Mouse (Mus musculus) liver, embryonic 11.5 days (tissue): ENCODE measurements around the gene Kalrn. TPM values are rescaled to one million over a fixed set of nuclear protein-coding genes. Genes with fewer than 3 reads are reported as not detected.
A peak's percentile ranks its signal among the peaks of the same experiment; 100 is the strongest.

Experiments used
- ATAC-seq: fragments of 200-750 bp; cut with Nextera tagmentation; replicated peaks from 2 replicates; pipeline ENCODE4 v1.8.0; 2017; ENCODE audit warnings: moderate number of reproducible peaks, mild to moderate bottlenecking, moderate TSS enrichment, moderate library complexity; ENCODE audit not compliant: low FRiP score
- DNase-seq: peaks from one replicate; pipeline ENCODE4 v3.0.0-alpha.2; 2017; ENCODE audit warnings: low spot score
- H3K27ac ChIP-seq: fragments of 300-500 bp; sonication (generic); 2 replicates; pipeline ENCODE4 v1.5.1; 2014; ENCODE audit warnings: mild to moderate bottlenecking, low read depth, low read length, control low read depth
- H3K27me3 ChIP-seq: fragments of 300-500 bp; sonication (generic); replicated peaks from 2 replicates; pipeline ENCODE4 v1.6.1; 2014; ENCODE audit warnings: low read length, mixed read lengths; ENCODE audit not compliant: control insufficient read depth, insufficient read depth
- H3K36me3 ChIP-seq: fragments of 300-500 bp; sonication (generic); 2 replicates; pipeline ENCODE4 v1.6.1; 2014; ENCODE audit warnings: mild to moderate bottlenecking, low read length, moderate library complexity, mixed read lengths; ENCODE audit not compliant: control insufficient read depth, insufficient read depth
- H3K4me1 ChIP-seq: fragments of 300-500 bp; sonication (generic); replicated peaks from 2 replicates; pipeline ENCODE4 v1.6.1; 2014; ENCODE audit warnings: low read length, mixed read lengths; ENCODE audit not compliant: control insufficient read depth, insufficient read depth
- H3K4me2 ChIP-seq: fragments of 300-500 bp; sonication (generic); 2 replicates; pipeline ENCODE4 v1.6.1; 2014; ENCODE audit warnings: mild to moderate bottlenecking, control low read depth, moderate library complexity
- H3K4me3 ChIP-seq: fragments of 300-500 bp; sonication (generic); 2 replicates; pipeline ENCODE4 v1.5.1; 2014; ENCODE audit warnings: low read depth, low read length, control low read depth
- H3K9ac ChIP-seq: fragments of 300-500 bp; sonication (generic); 2 replicates; pipeline ENCODE4 v1.6.1; 2014; ENCODE audit warnings: low read depth, low read length, control low read depth
- H3K9me3 ChIP-seq: fragments of 300-500 bp; sonication (generic); 2 replicates; pipeline ENCODE4 v1.6.1; 2016; ENCODE audit warnings: low read length, inconsistent platforms, mixed read lengths; ENCODE audit not compliant: control insufficient read depth
- WGBS: fragments of 180-500 bp; shearing (Covaris S2); extraction: QIAGEN DNeasy Blood & Tissue Kit; methylation state at CpG from one replicate; pipeline ENCODE4 v1.1.7; 2014; 5-methylcytosine and 5-hydroxymethylcytosine counted together
- polyA plus RNA-seq: library from polyadenylated mRNA; unstranded; fragments of >200 nt; fragmentation: Nextera tagmentation; extraction: Ambion mirVana; gene quantifications from 2 replicates; pipeline ENCODE4 v1.2.1, GENCODE M21; 2014

The Kalrn gene
- polyA plus RNA-seq, 1 experiment from 2014 or later: 25.1 TPM

DNA sequence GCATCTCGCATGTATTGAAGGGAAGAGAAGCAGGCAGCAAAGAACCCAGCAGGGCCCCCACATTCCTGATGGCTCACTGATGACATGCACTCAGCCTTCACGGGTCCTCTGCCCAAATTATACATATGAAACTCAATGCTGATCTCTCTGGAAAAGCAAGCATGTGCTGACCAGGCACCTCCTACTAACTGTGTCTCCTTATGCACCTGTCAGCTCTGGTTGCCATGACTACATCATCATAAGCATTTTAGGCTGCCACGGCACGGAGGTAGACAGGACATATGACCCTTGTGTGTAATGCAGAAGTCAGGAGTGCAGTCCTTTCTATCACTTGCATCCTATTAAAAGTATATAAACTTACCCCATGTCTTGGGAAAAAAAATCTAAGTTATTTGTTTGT, 29.6 kb downstream of the Kalrn start:
- WGBS: 84% methylated on average over 4 of the region's 4 CpGs

DNA sequence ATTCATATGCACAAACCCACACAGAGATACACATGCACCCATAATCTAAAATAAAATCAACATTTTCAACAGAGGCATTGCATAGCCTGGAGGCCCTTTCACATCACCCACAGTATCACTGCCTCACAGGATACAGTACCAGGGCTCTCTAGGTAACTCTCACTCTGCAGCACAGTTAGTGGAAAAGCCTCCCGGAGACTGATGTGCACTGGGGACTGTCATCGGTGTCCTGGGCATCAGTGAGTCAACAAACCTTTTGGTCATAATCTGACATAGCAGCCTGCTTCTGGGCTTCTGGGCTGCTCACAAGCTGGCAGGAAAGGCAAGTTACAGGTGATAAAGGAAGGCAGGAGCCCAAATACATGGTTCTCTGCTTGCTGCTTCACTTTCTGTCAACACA, 31.0 kb downstream of the Kalrn start:
- ATAC-seq: no peak
- no peaks in the 10 kb centered on the region for H3K27me3 ChIP-seq
- H3K4me2 ChIP-seq: no peak overlapping the region
- 90% methylated on average over 2 of the region's 2 CpGs for WGBS
- no peaks in the 10 kb centered on the region for H3K9me3 ChIP-seq
- no peak overlapping the region for H3K9ac ChIP-seq
- no peaks in the 10 kb centered on the region for H3K36me3 ChIP-seq
- no peak for DNase-seq
- no peak overlapping the region for H3K4me3 ChIP-seq
- no peaks in the 10 kb centered on the region for H3K4me1 ChIP-seq
- H3K27ac ChIP-seq: no peak overlapping the region

More for the DNA sequence above, 29.6 kb downstream of the Kalrn start:
- no peak overlapping the region for H3K9ac ChIP-seq
- DNase-seq (no peak), ATAC-seq (no peak)
- H3K27ac ChIP-seq: no peak overlapping the region
- no peaks in the 10 kb centered on the region for H3K36me3 ChIP-seq
- no peaks in the 10 kb centered on the region for H3K27me3 ChIP-seq
- no peaks in the 10 kb centered on the region for H3K4me1 ChIP-seq
- no peaks in the 10 kb centered on the region for H3K9me3 ChIP-seq
- no peak overlapping the region for H3K4me2 ChIP-seq
- no peak overlapping the region for H3K4me3 ChIP-seq

DNA sequence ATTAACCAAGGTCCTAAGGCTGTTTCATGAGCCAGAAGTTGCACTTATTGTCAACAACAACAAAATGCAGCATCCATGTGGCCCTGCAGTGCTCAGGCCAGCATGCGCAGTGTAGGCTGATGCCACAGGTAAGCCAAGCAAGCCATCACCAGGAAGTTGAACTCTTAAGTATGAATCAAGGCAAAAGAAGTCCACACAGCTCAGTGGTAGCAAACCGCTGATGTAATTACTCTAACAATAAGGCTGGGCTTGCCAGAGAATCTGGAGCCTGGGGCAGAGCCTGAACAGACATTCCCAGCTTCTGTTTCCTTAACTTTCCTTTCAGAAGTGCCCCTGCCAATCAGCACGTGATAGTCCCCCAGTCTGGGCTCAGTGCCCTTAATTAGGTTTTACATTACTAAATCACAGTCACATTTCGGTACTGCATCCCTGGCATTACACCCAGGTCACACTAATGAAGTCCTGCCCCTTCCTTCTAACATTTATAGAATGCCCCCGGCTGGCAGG, 34.6 kb downstream of the Kalrn start:
- peaks cover 6% of the 10 kb centered on the region; the same call in 1 of the 2 replicates for H3K4me1 ChIP-seq
- H3K9ac ChIP-seq: no peak overlapping the region
- DNase-seq: no peak
- H3K4me2 ChIP-seq: no peak overlapping the region
- no peak overlapping the region for H3K27ac ChIP-seq
- H3K36me3 ChIP-seq: no peaks in the 10 kb centered on the region
- no peak for ATAC-seq
- WGBS: 70% methylated on average over 5 of the region's 5 CpGs
- H3K27me3 ChIP-seq: no peaks in the 10 kb centered on the region
- no peaks in the 10 kb centered on the region for H3K9me3 ChIP-seq
- H3K4me3 ChIP-seq: no peak overlapping the region

DNA sequence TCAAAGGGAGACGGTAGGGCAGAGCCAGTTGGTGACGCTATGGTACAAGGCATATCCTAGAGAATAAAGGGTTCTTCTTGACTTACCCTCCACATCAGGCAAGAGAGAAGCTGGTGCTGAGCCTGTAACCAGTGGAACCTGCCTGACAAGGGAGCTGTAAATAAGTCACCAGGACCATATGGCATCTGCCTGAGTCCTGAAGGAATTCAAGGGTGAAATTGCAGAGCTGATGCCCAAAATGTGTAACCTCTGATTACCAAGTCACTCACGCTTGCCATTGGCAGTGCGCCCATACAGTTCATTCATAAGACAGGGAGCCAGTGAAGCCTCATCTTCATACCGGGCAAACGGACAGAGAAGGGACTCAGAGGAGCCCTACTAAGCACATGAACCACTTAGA, 37.0 kb downstream of the Kalrn start:
- no peaks in the 10 kb centered on the region for H3K36me3 ChIP-seq
- WGBS: 83% methylated on average over 6 of the region's 6 CpGs
- H3K4me1 ChIP-seq: peaks cover 6% of the 10 kb centered on the region; the same call in 1 of the 2 replicates
- H3K4me3 ChIP-seq: no peak overlapping the region
- H3K27me3 ChIP-seq: no peaks in the 10 kb centered on the region
- H3K4me2 ChIP-seq: no peak overlapping the region
- no peak for DNase-seq
- no peaks in the 10 kb centered on the region for H3K9me3 ChIP-seq
- no peak overlapping the region for H3K9ac ChIP-seq
- H3K27ac ChIP-seq: no peak overlapping the region
- no peak for ATAC-seq

DNA sequence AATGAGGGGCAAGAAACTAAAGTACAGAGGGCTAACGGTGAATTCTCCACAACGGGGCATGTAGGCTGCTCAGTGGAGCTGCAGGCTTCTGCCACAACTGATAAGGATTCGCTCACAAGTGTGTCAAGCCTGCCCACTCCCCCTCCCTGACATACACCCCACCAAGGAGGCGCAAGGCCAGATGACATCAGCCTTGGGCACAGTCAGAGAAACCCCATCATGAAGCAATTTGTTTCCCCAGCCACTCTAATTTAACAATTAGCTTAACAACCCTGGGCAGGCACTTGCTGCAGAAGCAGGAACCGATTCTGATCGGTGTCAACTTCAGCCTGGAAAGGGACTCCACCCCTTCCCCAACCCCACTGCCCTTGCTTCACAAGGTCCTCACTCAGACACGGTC, 38.2 kb downstream of the Kalrn start:
- no peak overlapping the region for H3K4me2 ChIP-seq
- H3K27me3 ChIP-seq: no peaks in the 10 kb centered on the region
- H3K36me3 ChIP-seq: no peaks in the 10 kb centered on the region
- no peaks in the 10 kb centered on the region for H3K9me3 ChIP-seq
- H3K27ac ChIP-seq: no peak overlapping the region
- DNase-seq (no peak), ATAC-seq (peak; percentile 81)
- no peak overlapping the region for H3K4me3 ChIP-seq
- H3K4me1 ChIP-seq: peaks cover 6% of the 10 kb centered on the region; the same call in 1 of the 2 replicates
- WGBS: 24% methylated on average over 7 of the region's 7 CpGs
- no peak overlapping the region for H3K9ac ChIP-seq

DNA sequence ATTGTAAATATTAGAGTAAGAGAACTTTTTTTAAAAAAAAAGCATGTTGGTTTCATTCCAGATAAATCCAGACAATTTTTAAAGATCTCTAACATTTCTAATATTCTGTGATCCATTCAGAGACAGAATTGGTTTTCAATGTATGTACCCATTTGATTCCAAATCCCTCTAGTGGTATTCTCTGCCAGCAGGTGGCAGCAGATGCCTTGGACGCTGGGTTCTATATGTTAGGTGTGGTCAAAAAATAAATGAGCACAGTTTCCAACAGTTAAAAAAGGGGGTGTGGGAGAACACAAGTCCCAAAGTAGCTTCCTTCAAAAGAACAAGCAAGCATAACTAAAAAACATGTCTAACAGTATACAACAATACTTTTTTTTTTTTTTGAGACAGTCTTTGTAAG, 41.8 kb downstream of the Kalrn start:
- no peaks in the 10 kb centered on the region for H3K36me3 ChIP-seq
- H3K4me3 ChIP-seq: no peak overlapping the region
- H3K9ac ChIP-seq: no peak overlapping the region
- DNase-seq (no peak), ATAC-seq (no peak)
- peaks cover 14% of the 10 kb centered on the region for H3K4me1 ChIP-seq
- H3K4me2 ChIP-seq: no peak overlapping the region
- H3K9me3 ChIP-seq: no peaks in the 10 kb centered on the region
- no peaks in the 10 kb centered on the region for H3K27me3 ChIP-seq
- no peak overlapping the region for H3K27ac ChIP-seq
- WGBS: 5% methylated on average over 1 of the region's 1 CpGs

DNA sequence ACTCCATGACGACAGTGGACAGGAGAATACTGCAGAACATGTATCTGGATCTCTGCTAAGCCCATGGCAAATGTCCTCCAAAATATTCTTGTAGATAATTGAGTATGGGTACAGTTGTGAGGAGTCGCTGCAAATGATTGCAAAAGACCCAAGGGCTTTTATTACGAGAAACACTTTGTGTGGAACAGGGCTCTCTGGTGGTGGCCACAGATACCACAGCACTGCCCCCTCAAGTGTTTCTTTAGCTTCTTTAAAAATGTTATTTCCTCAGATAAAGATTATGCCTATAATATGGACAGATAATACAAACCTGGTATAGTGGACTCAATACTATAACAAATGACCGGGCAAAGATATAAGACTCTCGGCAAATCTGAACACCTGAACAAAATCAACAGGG, 43.3 kb downstream of the Kalrn start:
- ATAC-seq (no peak), DNase-seq (no peak)
- H3K4me1 ChIP-seq: peaks cover 9% of the 10 kb centered on the region
- no peak overlapping the region for H3K9ac ChIP-seq
- no peak overlapping the region for H3K4me2 ChIP-seq
- no peak overlapping the region for H3K4me3 ChIP-seq
- no peaks in the 10 kb centered on the region for H3K36me3 ChIP-seq
- H3K27ac ChIP-seq: no peak overlapping the region
- no peaks in the 10 kb centered on the region for H3K9me3 ChIP-seq
- no peaks in the 10 kb centered on the region for H3K27me3 ChIP-seq
- WGBS: 77% methylated on average over 5 of the region's 5 CpGs

DNA sequence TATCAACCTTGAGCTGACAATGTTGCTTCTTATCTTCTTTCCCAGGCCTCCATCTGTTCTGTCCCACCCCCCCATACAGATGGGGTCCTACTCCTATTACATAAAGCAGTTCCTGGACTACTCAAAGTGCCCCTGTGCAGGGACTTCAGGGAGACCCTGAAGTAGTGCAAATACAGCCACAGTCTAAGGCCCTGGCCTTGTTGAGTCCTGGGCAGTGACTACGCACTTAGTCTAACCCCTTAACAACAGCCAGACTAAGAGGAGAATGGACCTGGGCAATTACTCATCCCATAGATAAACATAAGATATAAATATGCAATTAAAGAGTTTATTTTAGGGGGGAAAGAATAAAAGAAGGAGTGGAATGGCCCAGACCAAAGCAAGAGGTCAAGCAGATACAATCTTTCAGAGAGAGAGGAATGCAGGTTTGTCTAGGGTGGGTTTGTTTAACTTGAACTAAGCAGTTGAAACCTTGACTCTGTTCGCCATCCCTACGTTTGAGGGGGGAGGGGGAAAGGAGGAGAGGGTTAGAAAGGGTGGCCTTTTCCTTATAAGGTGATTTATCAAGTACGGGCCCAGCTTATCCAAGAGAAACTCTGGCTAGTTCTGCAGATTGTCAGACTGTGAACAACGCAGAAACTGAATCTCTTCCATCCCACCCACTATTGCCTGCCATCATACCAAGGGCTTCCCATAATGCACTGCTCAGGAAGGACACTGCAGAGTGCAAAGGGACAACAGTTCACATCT, 44.9 kb downstream of the Kalrn start:
- ATAC-seq: no peak
- Histone ChIP-seq H3K36me3 (no peaks in the 10 kb centered on the region), H3K4me1 (peaks cover 9% of the 10 kb centered on the region), H3K4me3 (no peak overlapping the region), H3K9me3 (no peaks in the 10 kb centered on the region), H3K27me3 (no peaks in the 10 kb centered on the region), H3K27ac (no peak overlapping the region), H3K9ac (no peak overlapping the region), H3K4me2 (no peak overlapping the region)
- no peak for DNase-seq
- 49% methylated on average over 5 of the region's 5 CpGs for WGBS

DNA sequence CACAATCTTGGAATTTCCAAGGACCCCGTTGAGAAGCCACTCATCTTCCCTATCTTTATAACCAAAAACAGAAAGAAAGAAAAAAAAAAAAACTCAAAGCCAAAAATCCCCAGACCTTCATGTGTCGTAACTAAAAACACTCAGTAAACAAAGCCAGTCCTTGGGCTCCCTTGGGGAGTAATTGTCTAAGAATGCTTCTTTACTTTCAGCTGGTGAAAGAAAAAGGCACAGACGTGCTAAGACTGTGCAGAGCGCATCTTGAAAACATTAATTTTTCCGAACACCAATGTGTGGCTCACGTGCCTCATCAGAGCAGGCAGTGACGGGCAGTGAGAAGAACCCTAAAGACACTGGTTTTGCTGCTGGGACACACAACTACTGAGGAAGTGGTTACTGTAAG, 47.0 kb downstream of the Kalrn start:
- Histone ChIP-seq H3K36me3 (no peaks in the 10 kb centered on the region), H3K4me3 (no peak overlapping the region), H3K4me2 (no peak overlapping the region), H3K9ac (no peak overlapping the region), H3K27ac (no peak overlapping the region), H3K9me3 (no peaks in the 10 kb centered on the region), H3K4me1 (peaks cover 9% of the 10 kb centered on the region), H3K27me3 (no peaks in the 10 kb centered on the region)
- no peak for ATAC-seq
- WGBS: 84% methylated on average over 7 of the region's 7 CpGs
- DNase-seq: no peak
